Mouse (Mus musculus): Measurements from ENCODE around the gene Usmg5. TPM values are rescaled to one million over a fixed set of nuclear protein-coding genes. Genes with fewer than 3 reads are reported as not detected.

Usmg5 gene
- polyA plus RNA-seq, 1 experiment: 68.8 TPM

DNA sequence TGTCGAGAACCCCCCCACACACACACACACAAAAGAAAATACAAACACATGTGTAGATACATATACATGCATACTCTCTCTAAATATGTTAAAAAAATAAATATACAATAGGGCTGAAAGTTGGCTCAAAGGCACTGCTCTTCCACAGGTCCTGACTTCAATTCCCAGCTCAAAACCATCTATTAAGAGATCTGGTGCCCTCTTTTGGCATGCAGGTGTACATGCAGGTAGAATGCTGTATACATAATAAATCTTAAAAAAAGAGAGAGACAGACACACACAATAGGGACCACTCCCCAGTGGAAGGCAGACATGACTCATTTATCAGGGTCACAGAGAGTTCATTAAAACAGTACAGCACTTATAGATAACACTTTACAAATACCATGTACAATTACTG, 44.1 kb downstream of the Usmg5 start:
- peaks cover 3% of the 10 kb centered on the region; the same call in 1 of the 2 replicates for H3K4me1 ChIP-seq (ENCODE audit: control insufficient read depth, insufficient read depth, low read length)
- DNase-seq: no peak
- WGBS: 96% methylated on average over 1 of the region's 1 CpGs
- TF ChIP-seq CTCF (IDR thresholded peaks at IDR 0.05; ENCODE audit: insufficient read depth, low read length) (no peak), POLR2A (IDR thresholded peaks at IDR 0.05; ENCODE audit: borderline replicate concordance, extremely low read depth, low read depth, low read length) (no peak)
- H3K4me3 ChIP-seq (replicated peaks; ENCODE audit: extremely low read depth, low read depth, low read length): no peak overlapping the region

DNA sequence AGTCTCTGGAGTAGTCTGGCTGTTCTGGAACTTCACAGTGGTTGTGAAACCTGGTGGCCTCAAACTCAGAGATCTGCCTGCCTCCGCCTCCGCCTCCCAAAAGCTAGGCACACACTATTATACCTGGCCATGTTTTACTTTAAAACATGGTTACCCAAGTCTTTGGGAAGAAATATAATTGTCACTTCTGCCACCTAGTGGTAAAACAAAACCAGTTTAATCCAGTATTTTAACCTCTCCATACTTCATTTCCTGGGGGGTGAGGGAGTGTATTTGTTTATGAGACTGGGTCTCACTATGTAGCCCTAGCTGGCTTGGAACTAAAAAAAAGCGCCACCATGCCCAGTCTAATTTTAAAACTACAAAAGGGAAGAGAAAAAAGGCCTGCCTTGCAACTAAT, 46.8 kb downstream of the Usmg5 start:
- no peak overlapping the region for H3K4me3 ChIP-seq (replicated peaks; ENCODE audit: extremely low read depth, low read depth, low read length)
- WGBS: 76% methylated on average over 3 of the region's 3 CpGs
- no peak for TF ChIP-seq CTCF (IDR thresholded peaks at IDR 0.05; ENCODE audit: insufficient read depth, low read length)
- TF ChIP-seq POLR2A (IDR thresholded peaks at IDR 0.05; ENCODE audit: borderline replicate concordance, extremely low read depth, low read depth, low read length): no peak
- no peak for DNase-seq
- no peaks in the 10 kb centered on the region for H3K4me1 ChIP-seq (ENCODE audit: control insufficient read depth, insufficient read depth, low read length)

DNA sequence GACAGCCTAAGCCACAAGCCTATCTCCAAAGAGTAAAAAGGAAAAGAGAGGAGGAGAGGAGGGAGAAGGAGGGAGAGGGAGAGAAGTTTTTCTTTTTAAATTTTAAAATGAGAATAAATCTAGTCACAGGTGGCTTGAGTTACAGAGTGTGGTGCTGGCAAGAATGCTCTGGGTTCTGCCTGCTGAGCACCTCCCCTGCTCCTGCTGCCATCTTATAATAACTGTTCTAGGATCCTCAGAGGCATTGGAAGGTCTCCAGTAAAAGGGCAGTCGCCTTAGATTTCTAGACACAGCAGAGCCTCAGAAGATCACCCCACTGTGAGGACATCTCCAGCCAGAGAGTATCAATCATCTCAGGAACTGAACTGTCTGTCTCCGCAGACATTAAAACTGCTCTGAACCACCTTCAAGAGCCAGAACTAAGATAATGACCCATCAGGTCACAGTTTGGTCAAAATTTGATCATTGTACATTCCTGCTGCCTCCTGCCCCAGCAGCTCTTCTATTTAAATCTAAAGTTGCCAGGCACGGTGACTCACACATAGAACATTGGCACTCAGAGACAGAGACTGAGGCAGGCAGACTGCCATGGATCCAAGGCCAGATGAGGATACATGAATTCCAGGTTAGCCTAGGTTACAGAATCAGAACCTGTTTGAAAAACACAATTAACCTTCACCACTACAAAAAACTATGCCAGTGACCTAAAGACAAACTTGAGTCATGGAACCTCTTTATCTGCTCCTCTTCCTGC, 49.5 kb downstream of the Usmg5 start:
- TF ChIP-seq CTCF (IDR thresholded peaks at IDR 0.05; ENCODE audit: insufficient read depth, low read length) (no peak), POLR2A (IDR thresholded peaks at IDR 0.05; ENCODE audit: borderline replicate concordance, extremely low read depth, low read depth, low read length) (no peak)
- no peaks in the 10 kb centered on the region for H3K4me1 ChIP-seq (ENCODE audit: control insufficient read depth, insufficient read depth, low read length)
- H3K4me3 ChIP-seq (replicated peaks; ENCODE audit: extremely low read depth, low read depth, low read length): no peak overlapping the region
- DNase-seq: no peak
- 82% methylated on average over 3 of the region's 3 CpGs for WGBS

DNA sequence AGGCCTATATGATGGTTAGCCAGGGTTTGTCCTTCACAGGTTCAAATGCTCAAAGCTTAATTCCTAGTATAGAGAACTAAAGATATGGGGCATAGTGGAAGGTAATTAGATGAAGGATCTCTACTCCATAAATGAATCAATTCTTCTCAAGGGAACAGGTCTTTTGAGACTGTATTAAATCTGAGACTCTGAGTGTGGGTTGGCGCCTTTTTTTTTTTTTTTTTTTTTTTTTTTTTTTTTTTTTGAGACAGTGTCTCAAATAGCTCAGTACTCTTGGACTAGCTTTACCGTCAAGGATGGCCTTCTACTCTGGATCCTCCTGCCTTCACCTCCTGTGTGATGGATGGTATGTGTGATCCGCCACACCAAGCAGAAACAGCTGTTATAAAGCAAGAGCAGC, 53.9 kb downstream of the Usmg5 start:
- DNase-seq: no peak
- TF ChIP-seq POLR2A (IDR thresholded peaks at IDR 0.05; ENCODE audit: borderline replicate concordance, extremely low read depth, low read depth, low read length) (no peak), CTCF (IDR thresholded peaks at IDR 0.05; ENCODE audit: insufficient read depth, low read length) (no peak)
- no peak overlapping the region for H3K4me3 ChIP-seq (replicated peaks; ENCODE audit: extremely low read depth, low read depth, low read length)
- WGBS: 82% methylated on average over 3 of the region's 3 CpGs
- H3K4me1 ChIP-seq (ENCODE audit: control insufficient read depth, insufficient read depth, low read length): no peaks in the 10 kb centered on the region

DNA sequence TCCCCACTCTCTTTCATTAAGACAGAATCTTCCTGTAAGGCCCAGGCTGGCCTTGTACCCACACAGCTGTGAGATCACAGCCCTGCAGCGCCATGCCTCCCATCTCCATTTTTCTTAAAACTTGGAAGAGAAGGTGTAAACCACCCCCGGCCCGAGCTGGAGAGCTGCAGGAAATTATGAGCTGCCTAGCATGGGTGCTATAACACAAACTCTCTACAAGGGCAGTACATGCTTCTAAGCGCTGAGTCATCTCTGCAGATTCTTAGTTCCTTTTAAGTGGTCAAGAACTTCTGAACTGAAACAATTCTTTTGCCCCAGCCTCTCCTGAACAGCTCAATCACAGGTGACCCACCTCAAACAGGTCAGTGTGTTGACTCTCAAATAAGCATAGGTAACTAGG, 55.5 kb downstream of the Usmg5 start:
- H3K4me1 ChIP-seq (ENCODE audit: control insufficient read depth, insufficient read depth, low read length): no peaks in the 10 kb centered on the region
- TF ChIP-seq CTCF (IDR thresholded peaks at IDR 0.05; ENCODE audit: insufficient read depth, low read length) (no peak), POLR2A (IDR thresholded peaks at IDR 0.05; ENCODE audit: borderline replicate concordance, extremely low read depth, low read depth, low read length) (no peak)
- DNase-seq: no peak
- WGBS: 72% methylated on average over 4 of the region's 4 CpGs
- H3K4me3 ChIP-seq (replicated peaks; ENCODE audit: extremely low read depth, low read depth, low read length): no peak overlapping the region

Other genes with a start within 250 kb of the Usmg5 start
- 0.04 TPM in 1 of 2 replicates, not detected in the other for gene Ina, start 75.9 kb downstream of the Usmg5 start, polyA plus RNA-seq (2012; rRNA removed)
- 11.1 and 17.5 TPM in 2 replicates for gene Nt5c2, start 75.5 kb downstream of the Usmg5 start, polyA plus RNA-seq (2012; rRNA removed)
- 3.9 and 4.7 TPM in 2 replicates for gene Pcgf6, start 39.7 kb downstream of the Usmg5 start, polyA plus RNA-seq (2012; rRNA removed)
- 2.1 and 2.3 TPM in 2 replicates for gene Taf5, start 22.9 kb downstream of the Usmg5 start, polyA plus RNA-seq (2012; rRNA removed)
- gene Pdcd11, start 121 bp upstream of the Usmg5 start, polyA plus RNA-seq (2012; rRNA removed): 7.7 and 9.0 TPM in 2 replicates
- gene Calhm2, start 47.6 kb upstream of the Usmg5 start, polyA plus RNA-seq (2012; rRNA removed): 23.7 and 25.8 TPM in 2 replicates
- gene Calhm1, start 53.6 kb upstream of the Usmg5 start, polyA plus RNA-seq (2012; rRNA removed): not detected in 2 replicates
- gene Calhm3, start 67.1 kb upstream of the Usmg5 start, polyA plus RNA-seq (2012; rRNA removed): not detected in 2 replicates
- gene Neurl1a, start 88.2 kb upstream of the Usmg5 start, polyA plus RNA-seq (2012; rRNA removed): 8.3 and 10.1 TPM in 2 replicates